Mouse (Mus musculus) cerebellum, adult 2 months (tissue): Measurements from ENCODE around the gene Megf6.

Experiments
- CTCF ChIP-seq: fragments of 200-500 bp; IDR thresholded peaks from 2 replicates; pipeline ENCODE4 v1.5.1; 2011; ENCODE audit warnings: low read depth, mild to moderate bottlenecking, control low read depth, low read length, moderate library complexity, borderline replicate concordance; ENCODE audit not compliant: insufficient read depth
- POLR2A ChIP-seq: fragments of 200-500 bp; IDR thresholded peaks from 2 replicates; pipeline ENCODE4 v1.6.1; 2011; ENCODE audit warnings: low read length, control low read depth, borderline replicate concordance; ENCODE audit not compliant: insufficient read depth

GRCm38 (mm10) chr4:154156050-154156449, 14.5 kb upstream of the Megf6 start:
- no peak for TF ChIP-seq POLR2A
- TF ChIP-seq CTCF, result no peak
